Mouse (Mus musculus) G1E (cell line): ENCODE results near the gene Eif2a. TPM values are rescaled to one million over a fixed set of nuclear protein-coding genes. Genes with fewer than 3 reads are reported as not detected.
A peak's percentile ranks its signal among the peaks of the same experiment; 100 is the strongest.
"Not testable (repeated sequence)": the region's sequence is repeated elsewhere in the genome, so short reads cannot be mapped to it uniquely, and the experiment has no call there.

Source experiments
- ATAC-seq: 2 replicates; pipeline ENCODE4 v1.8.0; 2016; ENCODE audit warnings: mild to moderate bottlenecking; ENCODE audit not compliant: insufficient number of reproducible peaks, poor library complexity, low FRiP score, severe bottlenecking; ENCODE audit errors: extremely low read depth
- DNase-seq: peaks from one replicate; pipeline ENCODE4 v3.0.0; 2012; ENCODE audit warnings: low spot score
- H3K27me3 ChIP-seq: 2 replicates; pipeline ENCODE4 v1.6.1; 2012; ENCODE audit warnings: mild to moderate bottlenecking, low read length, inconsistent platforms; ENCODE audit not compliant: insufficient read depth
- H3K36me3 ChIP-seq: replicated peaks from 2 replicates; pipeline ENCODE3; 2012; ENCODE audit warnings: mild to moderate bottlenecking, inconsistent platforms
- H3K4me1 ChIP-seq: 2 replicates; pipeline ENCODE4 v1.6.1; 2012; ENCODE audit warnings: low read depth, low read length, inconsistent platforms, mixed read lengths; ENCODE audit not compliant: insufficient read depth
- H3K4me3 ChIP-seq: 2 replicates; pipeline ENCODE4 v1.5.1; 2012; ENCODE audit warnings: low read depth, mild to moderate bottlenecking, inconsistent platforms, low read length, moderate library complexity, mixed read lengths
- H3K9me3 ChIP-seq: replicated peaks from 2 replicates; pipeline ENCODE4 v1.6.1; 2012; ENCODE audit warnings: inconsistent platforms
- CTCF ChIP-seq: IDR thresholded peaks from 2 replicates; pipeline ENCODE4 v1.5.1; 2012; ENCODE audit warnings: low read depth, low read length, inconsistent platforms, mixed read lengths
- GATA1 ChIP-seq: IDR thresholded peaks from 2 replicates; pipeline ENCODE4 v1.6.1; 2012; ENCODE audit warnings: borderline replicate concordance, low read length, inconsistent platforms, mixed read lengths
- POLR2AphosphoS5 ChIP-seq: IDR thresholded peaks from 2 replicates; pipeline ENCODE4 v1.6.1; 2012; ENCODE audit warnings: low read depth, low read length, inconsistent platforms; ENCODE audit not compliant: insufficient replicate concordance
- TAL1 ChIP-seq: conservative IDR thresholded peaks from 2 replicates; pipeline ENCODE4 v1.6.1; 2012; ENCODE audit warnings: low read depth, low read length, inconsistent platforms, mixed read lengths
- polyA plus RNA-seq: library from polyadenylated mRNA; stranded (reverse); fragments of >175 nt; gene quantifications from 2 replicates; pipeline ENCODE4 v1.2.3, GENCODE M21; 2012
- total RNA-seq, 2 experiments: library from RNA; stranded (forward) in 1 of 2; stranded (reverse) in 1 of 2; fragments of 200-1000 nt in 1 of 2; fragments of >200 nt in 1 of 2; fragmentation: Nextera tagmentation in 1 of 2; gene quantifications; 2 replicates each; pipeline ENCODE4 v1.2.3; 2014 to 2017

Gene Eif2a
- total and polyA plus RNA-seq, 3 experiments = 8.5 to 224 (median 95.3) TPM

DNA sequence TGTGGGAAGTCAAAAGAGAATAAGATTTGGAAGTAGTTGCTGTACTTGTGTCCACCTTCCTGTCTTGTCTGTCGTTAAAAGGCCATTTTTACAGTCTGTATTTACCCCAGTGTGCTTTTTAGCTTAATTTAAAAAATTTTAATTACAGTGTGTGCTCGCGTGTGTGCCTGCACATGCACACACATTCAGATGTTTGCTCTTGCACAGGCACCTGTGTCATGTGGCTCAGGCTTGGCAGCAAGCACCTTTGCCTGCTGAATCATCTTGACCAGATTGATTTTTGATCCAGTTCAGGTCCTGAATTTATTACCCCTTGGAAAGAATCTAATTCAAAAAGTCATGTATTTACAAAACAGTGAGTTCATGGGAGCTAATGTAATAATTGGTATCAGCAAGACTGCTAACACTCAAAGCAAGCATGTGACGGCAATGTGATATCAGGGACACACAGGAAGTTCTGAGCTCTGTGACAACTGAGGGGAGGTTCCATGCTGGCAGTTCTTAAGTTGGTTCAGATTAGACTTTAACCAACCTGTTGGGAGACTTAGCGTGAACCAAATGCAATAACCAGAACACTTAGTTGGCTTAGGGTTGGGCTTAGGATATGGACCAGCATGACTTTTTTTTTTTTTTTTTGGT lies 57.3 kb downstream of the Eif2a start:
- DNase-seq (peak; percentile 5), ATAC-seq (peak; percentile 61; the same call in 1 of the 2 replicates)
- no peaks in the 10 kb centered on the region for H3K27me3 ChIP-seq
- H3K4me1 ChIP-seq = peaks cover 24% of the 10 kb centered on the region
- no peaks in the 10 kb centered on the region for H3K9me3 ChIP-seq
- TF ChIP-seq CTCF (no peak), GATA1 (no peak), TAL1 (no peak)
- H3K4me3 ChIP-seq = no peak overlapping the region
- peaks cover 60% of the 10 kb centered on the region for H3K36me3 ChIP-seq

DNA sequence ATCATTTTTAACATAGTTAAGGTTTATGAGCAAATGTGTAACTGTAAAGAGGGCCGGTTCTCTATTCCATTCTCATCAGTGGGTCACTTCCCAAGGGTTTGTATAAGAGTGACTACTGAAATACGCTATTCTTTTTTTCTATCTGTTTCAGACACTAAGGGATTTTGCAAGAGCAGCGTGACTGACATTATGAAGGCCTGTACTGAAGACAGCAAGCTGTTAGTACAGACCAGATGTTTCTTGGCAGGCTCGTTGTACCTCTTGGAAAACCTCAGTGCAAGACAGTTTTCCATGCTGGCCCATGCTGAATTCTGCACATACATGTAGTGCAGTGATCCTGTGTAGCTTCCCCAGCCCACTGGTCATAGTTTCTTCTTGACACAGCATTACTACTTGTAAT lies 64.9 kb downstream of the Eif2a start:
- not testable (repeated sequence) for H3K9me3 ChIP-seq, H3K4me1 ChIP-seq, H3K4me3 ChIP-seq, H3K27me3 ChIP-seq, ATAC-seq, DNase-seq
- peaks cover 59% of the 10 kb centered on the region for H3K36me3 ChIP-seq

DNA sequence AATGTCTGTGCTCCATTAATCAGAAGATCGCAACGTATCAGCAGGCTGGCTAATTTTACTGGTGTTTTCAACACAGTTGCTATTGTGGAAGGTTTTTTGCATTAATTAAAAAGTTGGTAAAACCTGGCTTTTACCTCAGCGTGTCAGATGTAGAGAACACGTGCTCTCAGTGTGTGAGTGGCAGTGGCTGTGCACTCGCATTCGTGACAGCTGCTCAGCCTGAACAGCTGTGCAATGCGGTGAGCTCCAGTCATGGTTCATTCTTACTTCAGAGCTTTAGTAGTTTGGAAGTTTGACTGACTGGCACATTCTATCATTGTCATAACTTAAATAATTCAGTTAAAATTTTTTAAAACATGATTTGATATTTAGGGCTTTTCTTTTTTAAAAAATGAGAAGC lies 67.0 kb downstream of the Eif2a start:
- not testable (repeated sequence) for H3K27me3 ChIP-seq, ATAC-seq, DNase-seq, H3K4me1 ChIP-seq, H3K9me3 ChIP-seq, H3K4me3 ChIP-seq
- peaks cover 49% of the 10 kb centered on the region for H3K36me3 ChIP-seq

DNA sequence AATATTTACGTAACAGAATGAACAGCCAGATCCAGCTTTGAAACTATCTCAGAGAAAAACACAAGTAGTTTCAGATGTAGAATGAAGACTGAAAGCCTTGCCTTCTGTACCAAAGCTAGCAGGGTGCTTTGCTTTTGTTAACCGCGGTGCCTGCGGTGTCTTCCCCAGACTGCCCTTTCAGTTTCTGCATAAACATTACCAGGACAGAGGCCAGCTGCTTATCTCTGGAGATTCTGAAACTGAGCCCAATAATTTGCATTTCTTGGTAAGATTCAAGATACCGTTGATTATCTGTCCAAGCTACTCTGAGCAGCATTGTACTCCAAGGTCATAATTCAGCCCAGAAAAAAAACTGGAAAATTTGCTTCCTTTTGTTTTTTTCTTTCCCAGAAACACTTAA lies 68.0 kb downstream of the Eif2a start:
- Histone ChIP-seq H3K9me3 (no peaks in the 10 kb centered on the region), H3K4me1 (no peaks in the 10 kb centered on the region), H3K4me3 (no peak overlapping the region), H3K27me3 (no peaks in the 10 kb centered on the region), H3K36me3 (peaks cover 51% of the 10 kb centered on the region)
- no peak for ATAC-seq
- no peak for TF ChIP-seq POLR2AphosphoS5
- DNase-seq = no peak

Other genes starting within 250 kb of the Eif2a start
- gene Tsc22d2, start 111.1 kb upstream of the Eif2a start, total RNA-seq (2014; fragmentation: Nextera tagmentation) = 37.2 and 51.3 TPM in 2 replicates
- gene Tsc22d2, start 111.1 kb upstream of the Eif2a start, total RNA-seq (2017) = 15.5 and 15.8 TPM in 2 replicates
- gene Tsc22d2, start 111.1 kb upstream of the Eif2a start, polyA plus RNA-seq = 27.9 and 34.5 TPM in 2 replicates
- gene Serp1, start 71 bp downstream of the Eif2a start, total RNA-seq (2014; fragmentation: Nextera tagmentation) = 102 and 130 TPM in 2 replicates
- gene Serp1, start 71 bp downstream of the Eif2a start, total RNA-seq (2017) = 89.9 and 91.3 TPM in 2 replicates
- gene Serp1, start 71 bp downstream of the Eif2a start, polyA plus RNA-seq = 60.5 and 72.2 TPM in 2 replicates
- gene Selenot, start 50.8 kb downstream of the Eif2a start, total RNA-seq (2014; fragmentation: Nextera tagmentation) = 124 and 127 TPM in 2 replicates
- gene Selenot, start 50.8 kb downstream of the Eif2a start, total RNA-seq (2017) = 184 and 201 TPM in 2 replicates
- 27.4 and 31.1 TPM in 2 replicates for gene Selenot, start 50.8 kb downstream of the Eif2a start, polyA plus RNA-seq
- gene Erich6, start 111.4 kb downstream of the Eif2a start, total RNA-seq (2014; fragmentation: Nextera tagmentation) = not detected in 2 replicates
- gene Erich6, start 111.4 kb downstream of the Eif2a start, total RNA-seq (2017) = 0.06 TPM in 1 of 2 replicates, not detected in the other
- not detected in 2 replicates for gene Erich6, start 111.4 kb downstream of the Eif2a start, polyA plus RNA-seq
- 9.4 TPM in 2 replicates for gene Siah2, start 166.6 kb downstream of the Eif2a start, total RNA-seq (2014; fragmentation: Nextera tagmentation)
- gene Siah2, start 166.6 kb downstream of the Eif2a start, total RNA-seq (2017) = 7.5 and 13.9 TPM in 2 replicates
- gene Siah2, start 166.6 kb downstream of the Eif2a start, polyA plus RNA-seq = 10.0 and 14.5 TPM in 2 replicates